In genomic region chr3:87748431-87748830, GRCm38 (mm10) we compare ENCODE assay signal across 11 mouse cellular contexts. TPM values are rescaled to one million over a fixed set of nuclear protein-coding genes. Genes with fewer than 3 reads are reported as not detected.
DNase-seq lines count a peak whose midpoint lies in the region; ATAC-seq lines count a peak whose summit lies in the region.
"Had no signal": no experiment of that assay in that cellular context is flagged by ENCODE, and none has a peak within 500 bp of the region (broad histone marks: within the 10 kb centered on the region; RNA-seq: fewer than 3 reads in every experiment).

Gene Lrrc71 (minus strand): TSS chr3:87748625.

- H3K27me3 ChIP-seq in forebrain, embryonic 16.5 days (replicated peaks; ENCODE audit: control insufficient read depth, insufficient read depth, low read length) = no peaks in the 10 kb centered on the region
- no peaks in the 10 kb centered on the region for H3K27me3 ChIP-seq in forebrain, embryonic 11.5 days (ENCODE audit: control insufficient read depth, insufficient read depth, low read length)
- no peaks in the 10 kb centered on the region; the same call in 1 of the 2 replicates for H3K27me3 ChIP-seq in midbrain, embryonic 11.5 days (ENCODE audit: control insufficient read depth, insufficient read depth, low read length)
- no peaks in the 10 kb centered on the region for H3K27me3 ChIP-seq in midbrain, embryonic 14.5 days (ENCODE audit: control insufficient read depth, insufficient read depth, low read length)
- H3K27me3 ChIP-seq in kidney, embryonic 14.5 days (ENCODE audit: control insufficient read depth, insufficient read depth, low read length) = no peaks in the 10 kb centered on the region

- H3K36me3 ChIP-seq in forebrain, embryonic 16.5 days (ENCODE audit: control insufficient read depth, insufficient read depth) = no peaks in the 10 kb centered on the region
- H3K36me3 ChIP-seq in forebrain, embryonic 11.5 days (ENCODE audit: control insufficient read depth, insufficient read depth, low read length) = no peaks in the 10 kb centered on the region
- no peaks in the 10 kb centered on the region for H3K36me3 ChIP-seq in midbrain, embryonic 11.5 days (ENCODE audit: control insufficient read depth, insufficient read depth, low read length)
- no peaks in the 10 kb centered on the region for H3K36me3 ChIP-seq in midbrain, embryonic 14.5 days (ENCODE audit: control insufficient read depth, insufficient read depth, low read length)
- peaks cover 27% of the 10 kb centered on the region for H3K36me3 ChIP-seq in kidney, embryonic 14.5 days (ENCODE audit: control insufficient read depth, insufficient read depth, low read length)
- H3K36me3 ChIP-seq: midbrain, embryonic 10.5 days had no signal

- no peak within 1 kb of the TSS for H3K4me3 ChIP-seq in forebrain, embryonic 16.5 days (replicated peaks; ENCODE audit: low read length)
- H3K4me3 ChIP-seq in forebrain, embryonic 11.5 days (ENCODE audit: low read depth, low read length) = no peak within 1 kb of the TSS
- H3K4me3 ChIP-seq in midbrain, embryonic 11.5 days (ENCODE audit: low read depth, low read length) = no peak within 1 kb of the TSS
- H3K4me3 ChIP-seq in midbrain, embryonic 14.5 days (replicated peaks; ENCODE audit: low read depth, low read length) = no peak within 1 kb of the TSS
- no peak within 1 kb of the TSS for H3K4me3 ChIP-seq in kidney, embryonic 14.5 days (ENCODE audit: low read length)
- H3K4me3 ChIP-seq: midbrain, embryonic 10.5 days had no signal

- DNase-seq in forebrain, embryonic 11.5 days (ENCODE audit: low spot score) = no peak
- DNase-seq in midbrain, embryonic 11.5 days (ENCODE audit: low spot score, missing footprints) = no peak
- DNase-seq in midbrain, embryonic 14.5 days = no peak
- DNase-seq in retina, postnatal 7 days (ENCODE audit: low read depth, low spot score) = peak; percentile 27
- DNase-seq in thymus, adult 18-20 months = no peak
- DNase-seq in layer of hippocampus, adult 8-10 months (ENCODE audit: low spot score in 2 of 2) = no peak

- peaks cover 6% of the 10 kb centered on the region; the same call in 1 of the 2 replicates for H3K4me1 ChIP-seq in forebrain, embryonic 16.5 days (replicated peaks; ENCODE audit: control insufficient read depth, insufficient read depth, low read length)
- H3K4me1 ChIP-seq in forebrain, embryonic 11.5 days (replicated peaks; ENCODE audit: control insufficient read depth, insufficient read depth, low read length) = no peaks in the 10 kb centered on the region
- peaks cover 14% of the 10 kb centered on the region for H3K4me1 ChIP-seq in midbrain, embryonic 11.5 days (ENCODE audit: control insufficient read depth, insufficient read depth, low read length)
- peaks cover 10% of the 10 kb centered on the region for H3K4me1 ChIP-seq in midbrain, embryonic 14.5 days (ENCODE audit: control insufficient read depth, insufficient read depth, low read length)
- peaks cover 31% of the 10 kb centered on the region for H3K4me1 ChIP-seq in kidney, embryonic 14.5 days (ENCODE audit: control insufficient read depth, insufficient read depth, low read length)

- H3K27ac ChIP-seq in forebrain, embryonic 16.5 days (ENCODE audit: low read length) = no peak within 1 kb of the TSS
- no peak within 1 kb of the TSS for H3K27ac ChIP-seq in forebrain, embryonic 11.5 days (ENCODE audit: low read depth, low read length)
- H3K27ac ChIP-seq in midbrain, embryonic 11.5 days (ENCODE audit: low read depth, low read length) = no peak within 1 kb of the TSS
- no peak within 1 kb of the TSS for H3K27ac ChIP-seq in midbrain, embryonic 14.5 days (replicated peaks; ENCODE audit: low read depth, low read length)
- no peak within 1 kb of the TSS for H3K27ac ChIP-seq in kidney, embryonic 14.5 days (ENCODE audit: low read depth, low read length)
- H3K27ac ChIP-seq: midbrain, embryonic 10.5 days had no signal

- 46% methylated on average over 13 of the region's 13 CpGs for WGBS in forebrain, embryonic 16.5 days
- 54% methylated on average over 13 of the region's 13 CpGs for WGBS in forebrain, embryonic 11.5 days
- 44% methylated on average over 13 of the region's 13 CpGs for WGBS in midbrain, embryonic 11.5 days
- WGBS in midbrain, embryonic 14.5 days = 40% methylated on average over 13 of the region's 13 CpGs
- WGBS in kidney, embryonic 14.5 days = 38% methylated on average over 13 of the region's 13 CpGs

- no peak within 1 kb of the TSS for H3K9ac ChIP-seq in forebrain, embryonic 16.5 days (replicated peaks; ENCODE audit: low read depth, low read length)
- no peak within 1 kb of the TSS for H3K9ac ChIP-seq in forebrain, embryonic 11.5 days (ENCODE audit: low read length)
- H3K9ac ChIP-seq in midbrain, embryonic 11.5 days (ENCODE audit: low read length) = no peak within 1 kb of the TSS
- H3K9ac ChIP-seq in midbrain, embryonic 14.5 days (replicated peaks; ENCODE audit: low read length) = no peak within 1 kb of the TSS
- H3K9ac ChIP-seq in kidney, embryonic 14.5 days (ENCODE audit: low read depth, low read length) = no peak within 1 kb of the TSS

- H3K9me3 ChIP-seq in forebrain, embryonic 16.5 days (ENCODE audit: control insufficient read depth, low read length) = no peaks in the 10 kb centered on the region
- H3K9me3 ChIP-seq in forebrain, embryonic 11.5 days (ENCODE audit: control insufficient read depth, low read length) = no peaks in the 10 kb centered on the region
- no peaks in the 10 kb centered on the region for H3K9me3 ChIP-seq in midbrain, embryonic 11.5 days (ENCODE audit: control insufficient read depth, low read length)
- H3K9me3 ChIP-seq in midbrain, embryonic 14.5 days (ENCODE audit: control insufficient read depth, low read length) = no peaks in the 10 kb centered on the region
- H3K9me3 ChIP-seq in kidney, embryonic 14.5 days (ENCODE audit: control insufficient read depth, low read length) = no peaks in the 10 kb centered on the region
- H3K9me3 ChIP-seq: midbrain, embryonic 10.5 days had no signal

- ATAC-seq in forebrain, embryonic 16.5 days = 0 out of 2 replicates have a peak, but pooled peaks have one; percentile 37
- no peak for ATAC-seq in forebrain, embryonic 11.5 days (replicated peaks; ENCODE audit: low FRiP score)
- peak; percentile 40; the same call in 1 of the 2 replicates for ATAC-seq in midbrain, embryonic 11.5 days (ENCODE audit: low FRiP score)
- no peak for ATAC-seq in midbrain, embryonic 14.5 days (ENCODE audit: low FRiP score, low TSS enrichment)
- ATAC-seq in kidney, embryonic 14.5 days (ENCODE audit: low FRiP score, low TSS enrichment) = 0 out of 2 replicates have a peak, but pooled peaks have one; percentile 24
- ATAC-seq: Patski had no signal

- H3K4me2 ChIP-seq in forebrain, embryonic 16.5 days (ENCODE audit: low read length) = no peak within 1 kb of the TSS
- no peak within 1 kb of the TSS for H3K4me2 ChIP-seq in forebrain, embryonic 11.5 days (ENCODE audit: low read depth, low read length, severe bottlenecking)
- no peak within 1 kb of the TSS for H3K4me2 ChIP-seq in midbrain, embryonic 11.5 days
- no peak within 1 kb of the TSS for H3K4me2 ChIP-seq in midbrain, embryonic 14.5 days (ENCODE audit: low read length)
- H3K4me2 ChIP-seq in kidney, embryonic 14.5 days (replicated peaks; ENCODE audit: low read depth, low read length) = no peak within 1 kb of the TSS

RNA-seq across cellular contexts. Expression of gene Lrrc71, which starts in this region (rescaled TPM):
- 0.71 and 0.92 TPM in 2 replicates for polyA plus RNA-seq in forebrain, embryonic 16.5 days (2015; fragmentation: Nextera tagmentation; extraction: Ambion mirVana)
- polyA plus RNA-seq in forebrain, embryonic 11.5 days (2014; fragmentation: Nextera tagmentation; extraction: Ambion mirVana) = 0.24 and 0.55 TPM in 2 replicates
- polyA plus RNA-seq in midbrain, embryonic 11.5 days (2014; fragmentation: Nextera tagmentation; extraction: Ambion mirVana) = 0.08 and 0.21 TPM in 2 replicates
- polyA plus RNA-seq in midbrain, embryonic 14.5 days (2014; fragmentation: Nextera tagmentation; extraction: Ambion mirVana) = 0.49 and 0.50 TPM in 2 replicates
- 0.87 and 0.89 TPM in 2 replicates for polyA plus RNA-seq in kidney, embryonic 14.5 days (2014; fragmentation: Nextera tagmentation; extraction: Ambion mirVana)
- total RNA-seq in layer of hippocampus, adult 8-10 months (2022) = 1 to 10 TPM in 1 of 4 experiments, under 1 TPM in 3; 0.43 to 1.6 (median 0.62) TPM
- total RNA-seq: granulocyte monocyte progenitor cell, adult 5-6 weeks had no signal

Comparison
In these comparisons a context has a peak if more than half of its experiments do, and no peak if none do; other contexts are left out.
1. Peak in ATAC-seq in forebrain, embryonic 16.5 days; RNA of the gene not detected or under 1 TPM.
2. Peak in ATAC-seq in midbrain, embryonic 11.5 days; RNA of the gene not detected or under 1 TPM.
3. Peak in ATAC-seq in kidney, embryonic 14.5 days; RNA of the gene not detected or under 1 TPM.